Mouse (Mus musculus): ENCODE measurements around the gene Gap43. TPM values are rescaled to one million over a fixed set of nuclear protein-coding genes. Genes with fewer than 3 reads are reported as not detected.
A peak's percentile ranks its signal among the peaks of the same experiment; 100 is the strongest.

The Gap43 gene
- polyA plus RNA-seq, 1 experiment from 2014 or later, result 44.0 TPM

Small RNAs within 50 kb of the gene (microRNA-seq; reads per million reads assigned to microRNA genes)
- 36.9 reads per million, percentile 37 among the genes with 10 or more reads in this experiment for gene Mir6540

Measured in limb, embryonic 11.5 days (tissue).